Mouse (Mus musculus): ENCODE results near the gene Gpr152.

Gpr152 gene

DNA sequence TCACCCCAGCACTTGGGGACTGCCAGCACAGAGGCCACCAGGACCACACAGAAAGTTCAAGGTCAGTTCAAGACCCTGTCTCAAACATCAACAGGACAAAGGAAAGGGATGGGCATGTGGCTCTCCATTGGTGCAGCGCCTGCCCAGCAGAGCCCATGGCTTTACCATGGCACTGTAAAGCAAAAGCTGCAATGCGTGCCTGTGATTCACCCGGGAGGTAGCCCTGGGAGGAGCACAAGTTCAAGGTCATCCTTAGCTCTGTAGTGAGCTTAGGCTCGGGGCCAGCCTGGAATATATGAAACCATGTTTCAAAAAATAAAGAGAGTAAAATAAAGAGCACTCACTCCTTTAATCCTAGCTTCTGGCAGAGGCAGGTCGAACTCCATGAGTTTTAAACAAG is 12.3 kb downstream of the Gpr152 start:
- DNase-seq = no peak

- DNase-seq = no peak
These were observed 13.1 kb downstream of the Gpr152 start for GRCm38 (mm10) chr19:4152445-4153231.

- no peak for DNase-seq
These were observed 13.7 kb downstream of the Gpr152 start, which contains the start of gene Ptprcap for GRCm38 (mm10) chr19:4153232-4153654. Ptprcap (plus strand) TSS chr19:4153604.

DNA sequence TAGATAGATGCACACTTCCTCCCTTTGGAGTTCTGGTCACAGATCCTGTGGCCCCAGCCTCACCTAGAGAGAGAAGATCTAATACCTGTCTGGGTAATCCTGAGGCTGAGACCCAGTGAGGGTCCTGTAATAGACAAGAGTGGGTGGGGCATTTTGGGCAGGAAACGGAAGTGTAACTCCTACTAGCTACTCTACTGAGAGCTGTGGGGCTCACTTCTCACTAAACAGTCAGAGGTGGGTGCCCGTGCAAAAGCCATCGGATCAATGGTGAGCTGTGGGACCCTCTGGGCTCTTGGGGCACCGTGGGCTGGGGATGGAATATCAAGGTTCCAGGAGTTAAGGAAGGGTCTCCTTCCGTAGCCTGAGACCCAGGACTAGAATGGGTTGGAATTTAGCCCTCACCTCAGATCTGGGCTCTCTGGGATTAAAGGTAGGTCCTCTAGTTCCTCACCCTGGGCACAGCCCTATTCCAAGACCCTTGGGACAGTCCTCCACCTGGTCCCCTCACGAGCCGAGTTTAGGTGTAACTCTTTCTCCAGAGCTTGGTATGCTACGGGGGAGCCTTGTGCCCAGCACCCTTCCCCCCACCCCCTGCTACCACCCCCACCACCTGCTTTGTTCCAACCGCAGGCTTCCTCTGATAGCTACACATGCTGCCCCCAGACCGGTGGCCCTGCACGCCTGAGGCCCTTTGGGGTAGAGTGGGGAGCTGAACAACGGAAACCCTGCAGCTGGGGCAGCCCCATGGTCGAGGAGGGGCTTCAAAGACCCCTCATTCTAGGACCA is 15.0 kb downstream of the Gpr152 start:
- no peak for DNase-seq

DNA sequence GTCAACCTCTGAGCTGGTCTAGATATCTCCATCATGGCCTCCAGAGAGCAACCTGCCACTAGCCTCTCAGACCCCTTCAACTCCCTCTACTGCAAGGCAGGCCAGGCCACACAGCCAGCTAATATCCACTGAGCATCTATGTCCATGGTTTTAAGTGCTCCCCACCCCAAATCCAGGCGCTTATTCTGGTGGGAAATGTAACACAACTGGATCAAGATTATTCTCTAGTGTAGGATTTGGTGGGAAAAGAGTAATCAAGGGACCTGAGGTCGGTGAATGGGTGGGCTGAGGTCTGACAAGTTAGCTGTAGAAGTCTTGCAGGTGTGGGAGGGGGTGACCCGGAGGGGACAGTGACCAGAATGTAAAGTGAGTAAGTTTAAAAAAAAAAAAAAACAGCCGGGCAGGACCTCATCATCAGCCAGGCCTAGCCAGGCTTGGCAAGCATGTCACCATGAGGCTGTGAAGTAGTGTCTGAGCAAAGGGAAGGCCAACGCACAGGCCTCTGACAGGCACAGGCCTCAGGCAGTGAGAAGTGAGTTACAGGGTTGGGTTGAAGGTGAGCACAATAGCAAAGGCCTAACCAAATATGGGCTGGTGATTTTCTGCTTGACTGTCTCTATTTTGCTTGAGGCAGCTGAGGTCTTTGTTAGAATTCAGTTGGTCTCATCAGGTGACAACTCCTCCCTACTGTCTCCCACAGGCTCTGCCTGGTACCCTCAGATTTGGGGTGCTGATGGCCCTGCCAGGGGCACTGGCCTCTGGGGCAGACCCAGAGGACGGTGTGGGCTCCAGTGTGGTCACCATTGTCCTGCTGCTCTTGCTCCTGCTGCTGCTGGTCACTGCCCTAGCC is 15.9 kb downstream of the Gpr152 start:
- no peak for DNase-seq

GRCm38 (mm10) chr19:4156073-4156579 is 16.5 kb downstream of the Gpr152 start:
- DNase-seq = no peak

DNA sequence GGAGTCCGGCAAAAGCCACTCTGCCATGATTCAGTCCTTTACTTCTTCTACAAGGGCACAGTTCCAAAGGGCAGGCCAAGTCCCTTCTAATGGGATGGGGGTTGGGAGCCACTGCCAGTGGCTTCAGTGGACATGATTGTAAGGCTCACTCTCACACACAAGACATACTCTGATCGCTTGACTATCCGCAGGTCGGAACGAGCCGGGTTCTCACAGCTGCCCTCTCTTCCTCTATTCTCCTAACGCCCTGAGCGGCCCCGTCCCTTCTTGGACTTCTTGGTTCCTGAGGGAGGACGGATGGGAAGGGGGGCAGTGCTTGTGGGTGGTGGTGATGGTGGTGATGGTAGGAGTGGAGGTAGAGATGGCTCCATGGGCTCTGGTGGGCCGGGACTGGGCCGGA is 17.2 kb downstream of the Gpr152 start:
- DNase-seq = no peak

DNA sequence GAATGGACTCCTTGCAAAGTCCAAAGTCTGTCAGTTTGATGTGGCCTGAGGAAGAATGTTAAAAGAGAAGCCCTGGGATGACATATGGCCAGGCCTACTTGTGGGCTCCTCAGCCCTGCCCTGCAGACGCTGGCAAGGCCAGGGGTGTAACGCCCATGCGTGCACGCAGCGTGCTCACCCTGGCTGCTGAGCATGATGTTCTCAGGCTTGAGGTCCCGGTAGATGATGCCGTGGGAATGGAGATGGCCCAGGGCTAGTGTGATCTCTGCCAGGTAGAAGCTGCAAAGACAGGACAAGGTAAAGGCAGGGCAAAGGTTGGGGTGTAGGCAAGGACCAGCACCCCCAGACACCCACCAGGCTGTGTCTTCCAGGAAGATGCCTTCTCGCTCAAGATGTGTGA is 19.5 kb downstream of the Gpr152 start:
- no peak for DNase-seq

DNA sequence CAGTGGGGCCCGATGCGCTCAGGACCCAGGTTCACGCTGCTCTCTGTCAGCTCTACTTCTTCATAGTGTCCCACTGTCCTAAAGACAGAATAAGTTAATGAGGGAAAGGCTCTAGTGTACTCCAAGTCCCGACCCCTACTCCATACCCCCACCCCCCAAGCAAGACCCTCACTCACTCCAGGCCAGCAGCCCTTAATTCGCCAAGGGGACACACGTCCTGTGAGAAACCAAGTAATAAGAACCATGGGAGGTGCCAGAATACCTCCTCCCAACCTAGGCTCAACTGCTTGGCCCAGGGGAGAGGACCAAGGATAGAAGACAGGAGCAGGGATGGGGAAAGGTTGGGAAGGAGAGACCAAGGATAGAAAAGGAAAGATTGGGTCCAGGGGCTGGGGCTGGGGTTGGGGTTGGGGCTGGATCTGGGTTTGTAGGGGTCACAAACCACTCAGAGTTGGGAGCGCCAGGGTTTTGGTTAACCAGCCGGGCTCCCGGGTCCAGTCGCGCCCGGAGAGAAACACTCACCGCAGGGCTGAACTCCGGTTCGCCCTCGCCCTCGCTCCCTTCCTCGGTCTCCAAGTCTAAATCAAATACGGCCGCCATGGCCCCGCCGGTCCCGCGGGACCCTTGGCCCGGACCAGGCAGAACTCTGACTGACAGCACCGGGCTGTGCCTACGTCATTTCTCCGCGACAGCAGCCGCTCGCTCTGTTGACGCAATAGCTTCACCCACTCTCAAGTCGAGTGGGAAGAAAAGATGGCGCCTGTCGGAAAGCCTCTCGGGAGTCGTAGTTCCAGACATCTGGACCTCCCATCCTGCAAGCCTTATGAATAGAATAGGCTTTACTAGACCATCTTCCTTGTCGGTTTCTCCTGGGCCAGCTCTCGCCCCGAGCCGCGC is 23.3 kb downstream of the Gpr152 start, which contains the start of gene Rps6kb2:
TSS of gene Rps6kb2 (minus strand) at position 709 of the 897 bp plus-strand sequence.
- DNase-seq = peak; percentile 96

GRCm38 (mm10) chr19:4163543-4163887 is 23.9 kb downstream of the Gpr152 start:
- DNase-seq = no peak

GRCm38 (mm10) chr19:4164100-4164499 is 24.5 kb downstream of the Gpr152 start:
- DNase-seq = no peak

DNA sequence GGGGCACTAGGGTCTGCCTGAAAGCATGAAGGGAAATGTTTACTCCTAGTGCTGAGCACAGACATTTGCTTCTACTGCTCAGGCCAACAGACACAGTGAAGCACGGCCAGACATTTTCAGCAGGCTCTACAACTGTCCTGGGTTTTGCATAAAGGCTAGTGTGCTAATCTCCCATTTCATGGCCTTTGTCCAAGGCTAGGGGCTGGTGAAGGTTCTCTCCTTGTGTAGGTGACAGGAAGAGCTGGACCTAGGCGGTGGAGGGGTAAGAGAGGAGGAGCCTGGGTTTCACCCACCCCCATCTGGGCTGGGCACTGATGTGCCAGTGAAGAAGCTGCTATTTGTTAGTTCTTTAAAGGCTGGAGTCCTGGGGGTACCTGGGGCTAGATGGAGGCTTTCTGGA is 25.1 kb downstream of the Gpr152 start:
- no peak for DNase-seq

GRCm38 (mm10) chr19:4166678-4167476 is 27.3 kb downstream of the Gpr152 start:
- no peak for DNase-seq

GRCm38 (mm10) chr19:4169378-4169784 is 29.8 kb downstream of the Gpr152 start:
- DNase-seq = peak; percentile 100

DNA sequence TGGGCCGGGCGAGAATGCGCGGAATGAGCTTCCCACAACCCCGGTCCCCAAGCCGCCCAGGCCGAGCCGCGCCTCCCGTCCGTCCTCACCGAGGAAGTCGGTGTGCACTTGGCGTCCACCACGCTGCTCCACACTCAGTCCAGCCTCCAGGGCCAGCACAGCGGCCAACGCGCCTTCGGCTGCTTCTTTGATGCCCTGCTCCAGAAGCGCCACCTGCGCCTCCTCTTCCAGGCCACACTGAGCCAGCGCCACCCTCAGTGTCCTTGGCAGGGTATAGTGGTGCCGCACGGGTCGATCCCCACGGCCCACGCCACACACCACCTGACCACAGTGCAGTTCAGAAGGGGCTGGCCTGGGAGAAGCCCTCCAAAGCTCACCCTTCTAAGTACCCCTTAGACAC is 30.2 kb downstream of the Gpr152 start:
- no peak for DNase-seq

DNA sequence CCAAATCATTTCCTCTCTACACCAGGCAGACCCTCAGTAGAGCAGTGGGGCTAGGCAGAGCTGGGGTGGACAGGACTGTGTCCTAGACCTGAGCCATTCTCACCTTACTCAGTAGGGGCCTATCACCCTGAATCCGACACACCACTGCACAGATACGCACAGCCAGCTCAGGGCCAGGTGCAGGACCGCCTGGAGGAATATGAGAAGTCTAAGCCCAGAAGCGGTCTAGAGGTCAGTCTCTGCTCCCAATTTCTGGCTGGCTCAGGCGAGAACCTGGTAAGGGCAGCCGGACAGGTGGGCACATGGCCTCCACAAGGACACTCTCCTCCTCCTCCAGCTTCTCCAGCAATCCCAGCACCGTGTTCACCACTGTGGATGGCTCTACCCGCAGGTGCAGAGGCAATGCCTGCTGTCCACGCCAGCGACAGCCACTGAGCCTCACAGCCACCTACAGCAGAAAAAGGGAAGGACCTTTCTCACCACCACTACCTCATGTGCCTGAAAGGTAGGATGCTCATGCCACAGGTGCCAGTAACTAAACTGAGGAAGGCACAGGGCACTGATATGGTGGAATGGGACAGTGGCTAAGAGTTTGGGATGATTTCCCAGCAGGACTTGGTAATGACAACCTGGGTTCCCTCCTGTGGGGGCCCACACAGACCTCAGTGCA is 31.3 kb downstream of the Gpr152 start:
- no peak for DNase-seq

GRCm38 (mm10) chr19:4171393-4172290 is 32.1 kb downstream of the Gpr152 start:
- DNase-seq = no peak

- no peak for DNase-seq
These were observed 33.3 kb downstream of the Gpr152 start for GRCm38 (mm10) chr19:4172925-4173324.

DNA sequence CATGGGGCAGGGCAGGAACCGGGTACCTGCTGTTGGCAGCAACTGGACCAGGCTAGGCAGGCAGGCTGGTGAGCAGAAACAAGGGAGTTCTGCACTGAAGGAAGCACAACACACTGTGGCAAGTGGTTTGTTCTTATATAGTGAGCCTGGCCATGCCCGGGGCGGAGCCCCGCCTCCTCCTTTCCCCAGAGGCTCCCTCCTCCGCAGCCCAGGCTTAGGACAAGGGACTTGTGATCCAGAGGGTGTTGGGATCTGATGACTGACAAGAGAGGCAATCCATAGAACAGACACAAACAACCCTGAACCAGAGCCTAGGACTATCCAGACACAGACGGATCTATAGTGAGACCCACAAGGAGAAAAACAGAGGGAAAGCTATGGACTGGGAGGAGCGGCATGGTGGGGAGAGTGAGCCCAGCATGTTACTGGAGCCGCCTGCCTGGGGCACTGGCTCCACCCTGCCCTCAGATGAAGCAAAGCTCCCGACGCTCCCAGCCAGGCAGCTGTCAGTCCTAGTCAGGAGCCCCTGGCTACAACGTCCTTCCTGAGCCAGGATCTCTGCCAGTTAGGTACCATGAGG is 35.9 kb downstream of the Gpr152 start, which contains the start of gene Carns1:
TSS of gene Carns1 (minus strand) at position 112 of the 580 bp plus-strand sequence.
- DNase-seq = no peak

Data from kidney, adult 18-20 months (tissue).